Mouse (Mus musculus): ENCODE measurements around the gene Lsr.

- TF ChIP-seq ZC3H11A (IDR thresholded peaks at IDR 0.05; ENCODE audit: borderline replicate concordance, low read depth, low read length) (no peak), HCFC1 (IDR thresholded peaks at IDR 0.05; ENCODE audit: borderline replicate concordance, insufficient read depth, low read length) (no peak), CHD2 (IDR thresholded peaks at IDR 0.05; ENCODE audit: low read depth, low read length) (no peak), ZNF384 (IDR thresholded peaks at IDR 0.05; ENCODE audit: low read depth, low read length) (no peak)
Measured at GRCm38 (mm10) chr7:31017104-31017901, 44.0 kb upstream of the Lsr start.

Data from ES-E14 (cell line).